Mouse (Mus musculus) hindbrain, embryonic 11.5 days (tissue): ENCODE results near the gene Gatad2a. TPM values are rescaled to one million over a fixed set of nuclear protein-coding genes. Genes with fewer than 3 reads are reported as not detected.
"Not testable (repeated sequence)": the region's sequence is repeated elsewhere in the genome, so short reads cannot be mapped to it uniquely, and the experiment has no call there.

Experiments used
- ATAC-seq: fragments of 200-750 bp; cut with Nextera tagmentation; 2 replicates; pipeline ENCODE4 v1.8.0; 2017; ENCODE audit warnings: mild to moderate bottlenecking, moderate TSS enrichment, moderate library complexity; ENCODE audit not compliant: low FRiP score
- DNase-seq: peaks from one replicate; pipeline ENCODE4 v3.0.0-alpha.2; 2015; ENCODE audit warnings: low spot score
- H3K27ac ChIP-seq: fragments of 300-500 bp; sonication (generic); 2 replicates; pipeline ENCODE4 v1.5.1; 2014; ENCODE audit warnings: mild to moderate bottlenecking, low read depth, low read length
- H3K27me3 ChIP-seq: fragments of 300-500 bp; sonication (generic); 2 replicates; pipeline ENCODE4 v1.6.1; 2014; ENCODE audit warnings: mild to moderate bottlenecking, low read length, moderate library complexity, mixed read lengths; ENCODE audit not compliant: control insufficient read depth, insufficient read depth
- H3K36me3 ChIP-seq: fragments of 300-500 bp; sonication (generic); 2 replicates; pipeline ENCODE4 v1.6.1; 2014; ENCODE audit warnings: mild to moderate bottlenecking, low read length, moderate library complexity, mixed read lengths; ENCODE audit not compliant: control insufficient read depth, insufficient read depth
- H3K4me1 ChIP-seq: fragments of 300-500 bp; sonication (generic); replicated peaks from 2 replicates; pipeline ENCODE4 v1.6.1; 2014; ENCODE audit warnings: low read length, mixed read lengths; ENCODE audit not compliant: control insufficient read depth, insufficient read depth
- H3K4me2 ChIP-seq: fragments of 300-500 bp; sonication (generic); replicated peaks from 2 replicates; pipeline ENCODE4 v1.6.1; 2014; ENCODE audit warnings: mild to moderate bottlenecking, low read depth, low read length
- H3K4me3 ChIP-seq: fragments of 300-500 bp; sonication (generic); 2 replicates; pipeline ENCODE4 v1.5.1; 2014; ENCODE audit warnings: low read depth, low read length
- H3K9ac ChIP-seq: fragments of 300-500 bp; sonication (generic); 2 replicates; pipeline ENCODE4 v1.6.1; 2014; ENCODE audit warnings: low read depth, low read length
- H3K9me3 ChIP-seq: fragments of 300-500 bp; sonication (generic); 2 replicates; pipeline ENCODE4 v1.6.1; 2016; ENCODE audit warnings: low read length; ENCODE audit not compliant: control insufficient read depth
- WGBS: fragments of 180-500 bp; shearing (Covaris S2); extraction: QIAGEN DNeasy Blood & Tissue Kit; methylation state at CpG from one replicate; pipeline ENCODE4 v1.1.7; 2014; 5-methylcytosine and 5-hydroxymethylcytosine counted together
- polyA plus RNA-seq: library from polyadenylated mRNA; unstranded; fragments of >200 nt; fragmentation: Nextera tagmentation; extraction: Ambion mirVana; gene quantifications from 2 replicates; pipeline ENCODE4 v1.2.1, GENCODE M21; 2014

Gatad2a gene
- polyA plus RNA-seq, 1 experiment from 2014 or later = 48.8 TPM

- no peaks in the 10 kb centered on the region for H3K36me3 ChIP-seq
- H3K9ac ChIP-seq = no peak overlapping the region
- H3K4me2 ChIP-seq = no peak overlapping the region
- H3K9me3 ChIP-seq = no peaks in the 10 kb centered on the region
- H3K27ac ChIP-seq = no peak overlapping the region
- H3K27me3 ChIP-seq = no peaks in the 10 kb centered on the region
- WGBS = 87% methylated on average over 2 of the region's 2 CpGs
- no peak for ATAC-seq
- H3K4me3 ChIP-seq = no peak overlapping the region
- no peaks in the 10 kb centered on the region for H3K4me1 ChIP-seq
- no peak for DNase-seq
Observed at GRCm38 (mm10) chr8:70000226-70000625, 4.0 kb upstream of the Gatad2a start.

- H3K4me3 ChIP-seq = no peak overlapping the region
- no peaks in the 10 kb centered on the region for H3K27me3 ChIP-seq
- no peak overlapping the region for H3K4me2 ChIP-seq
- no peak overlapping the region for H3K27ac ChIP-seq
- no peaks in the 10 kb centered on the region for H3K9me3 ChIP-seq
- DNase-seq (no peak), ATAC-seq (no peak)
- no peaks in the 10 kb centered on the region for H3K4me1 ChIP-seq
- H3K9ac ChIP-seq = no peak overlapping the region
- WGBS = 90% methylated on average over 4 of the region's 4 CpGs
- no peaks in the 10 kb centered on the region for H3K36me3 ChIP-seq
Observed at GRCm38 (mm10) chr8:69999236-69999635, 3.1 kb upstream of the Gatad2a start.

DNA sequence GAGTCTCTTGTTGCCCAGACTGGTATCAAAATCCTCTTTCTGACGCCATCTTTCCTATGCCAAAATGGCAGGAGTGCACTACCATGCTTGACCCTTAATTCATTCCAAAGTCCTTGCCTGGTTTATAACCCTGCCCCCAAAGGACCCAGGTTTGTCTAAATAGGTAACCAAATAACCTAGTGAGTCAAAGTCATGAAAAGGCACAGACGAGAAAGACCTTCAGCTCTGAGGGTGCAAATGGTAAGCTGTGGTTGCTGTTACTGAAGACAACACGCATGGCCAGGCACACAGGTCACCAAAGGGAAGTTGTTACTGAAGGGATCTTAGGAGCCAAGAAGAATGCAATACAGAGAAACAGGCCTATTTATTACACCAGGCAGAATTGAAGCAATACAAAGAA, 2.5 kb upstream of the Gatad2a start:
- 91% methylated on average over 3 of the region's 3 CpGs for WGBS
- no peaks in the 10 kb centered on the region for H3K27me3 ChIP-seq
- H3K4me2 ChIP-seq = no peak overlapping the region
- no peak for ATAC-seq
- no peaks in the 10 kb centered on the region for H3K36me3 ChIP-seq
- H3K4me1 ChIP-seq = no peaks in the 10 kb centered on the region
- H3K9ac ChIP-seq = no peak overlapping the region
- no peak for DNase-seq
- no peaks in the 10 kb centered on the region for H3K9me3 ChIP-seq
- H3K27ac ChIP-seq = no peak overlapping the region
- no peak overlapping the region for H3K4me3 ChIP-seq

DNA sequence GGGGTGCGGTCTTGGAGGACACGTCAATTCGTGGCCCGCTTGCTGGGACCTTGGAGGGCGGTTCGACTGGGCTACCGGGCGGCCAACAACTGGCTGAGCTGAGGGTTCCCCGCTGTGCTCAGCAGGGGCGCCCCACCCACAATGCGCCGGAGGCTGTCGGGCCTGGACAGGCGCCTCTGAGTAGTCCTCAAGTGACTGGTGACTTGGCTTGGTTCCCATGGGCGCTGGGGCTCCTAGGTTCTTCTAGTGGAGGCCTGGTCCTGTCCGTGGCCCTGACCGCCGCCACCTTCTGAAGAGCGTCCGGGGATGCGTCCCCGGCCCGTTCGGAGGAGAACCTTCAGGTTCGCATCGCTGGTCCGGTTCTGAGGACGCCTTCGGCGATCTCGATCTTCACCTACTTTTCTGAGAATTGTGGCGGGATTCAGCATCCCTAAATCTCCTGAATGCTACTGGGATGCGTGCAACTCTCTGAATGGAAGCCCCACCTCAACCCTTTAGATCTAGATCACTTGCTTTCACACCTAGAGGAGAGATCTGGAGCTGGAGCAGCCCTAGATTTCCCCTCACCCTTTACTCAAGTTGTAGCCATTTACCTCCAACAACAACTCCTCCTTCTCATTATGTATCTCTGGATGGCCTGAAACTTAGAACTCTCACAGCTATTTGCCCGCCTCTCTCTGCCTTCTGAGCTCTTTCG, 553 bp upstream of the Gatad2a start:
- DNase-seq = no peak
- WGBS = 3% methylated on average over 35 of the region's 35 CpGs
- Histone ChIP-seq H3K4me2 (peak overlapping the region; percentile 93), H3K27me3 (no peaks in the 10 kb centered on the region), H3K27ac (no peak overlapping the region), H3K4me3 (peak overlapping the region; percentile 52), H3K9ac (peak overlapping the region; percentile 63), H3K36me3 (no peaks in the 10 kb centered on the region), H3K9me3 (no peaks in the 10 kb centered on the region), H3K4me1 (no peaks in the 10 kb centered on the region)
- ATAC-seq = no peak

DNA sequence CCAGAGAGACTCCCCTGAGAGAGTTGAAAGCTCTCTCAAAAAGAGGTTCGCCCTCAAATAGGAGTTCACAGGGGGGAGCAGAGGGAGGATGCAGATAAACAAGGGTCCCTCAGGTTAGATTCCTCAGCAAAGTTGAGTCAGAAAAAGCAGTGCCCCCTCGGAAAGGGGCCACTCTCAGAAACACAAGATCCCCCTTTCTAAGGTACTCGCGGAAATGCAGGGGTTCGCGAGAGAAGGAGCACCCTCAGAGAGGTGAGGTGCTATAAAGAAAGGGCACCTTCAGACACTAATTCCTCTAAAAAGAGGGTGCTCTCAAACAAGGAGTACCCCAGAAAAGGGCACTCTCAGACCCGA, 785 bp downstream of the Gatad2a start:
- ATAC-seq (no peak), DNase-seq (no peak)
- Histone ChIP-seq H3K9me3 (no peaks in the 10 kb centered on the region), H3K9ac (peak overlapping the region; percentile 79), H3K4me2 (peak overlapping the region; percentile 78), H3K27me3 (no peaks in the 10 kb centered on the region), H3K4me3 (peak overlapping the region; percentile 93), H3K27ac (peak overlapping the region; percentile 85), H3K4me1 (no peaks in the 10 kb centered on the region), H3K36me3 (no peaks in the 10 kb centered on the region)
- 0% methylated on average over 7 of the region's 7 CpGs for WGBS

GRCm38 (mm10) chr8:69988936-69989335, 7.2 kb downstream of the Gatad2a start:
- not testable (repeated sequence) for H3K36me3 ChIP-seq, H3K9me3 ChIP-seq, H3K4me3 ChIP-seq, H3K4me1 ChIP-seq, H3K27ac ChIP-seq, DNase-seq, ATAC-seq, H3K4me2 ChIP-seq, H3K27me3 ChIP-seq, H3K9ac ChIP-seq
- 98% methylated on average over 6 of the region's 7 CpGs for WGBS

DNA sequence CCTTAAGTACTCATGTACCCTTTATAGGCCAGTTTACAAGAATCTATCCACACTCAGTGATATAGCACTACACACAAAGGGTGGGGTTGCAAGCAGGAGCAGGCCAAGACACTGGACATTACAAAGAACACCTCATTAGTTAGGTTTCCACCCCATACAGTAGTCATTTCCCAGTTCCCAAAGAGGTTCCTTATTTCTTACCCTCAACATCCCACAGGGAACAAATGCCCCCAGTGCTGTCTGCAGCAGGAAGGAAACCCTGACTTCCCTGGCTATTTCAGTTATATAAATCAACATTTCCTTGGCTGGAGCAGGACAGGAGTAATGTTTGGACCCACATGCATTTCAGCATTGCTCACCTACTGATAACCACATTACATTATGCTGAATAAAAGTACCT, 8.4 kb downstream of the Gatad2a start:
- DNase-seq (no peak), ATAC-seq (no peak)
- no peaks in the 10 kb centered on the region for H3K36me3 ChIP-seq
- no peak overlapping the region for H3K27ac ChIP-seq
- no peak overlapping the region for H3K9ac ChIP-seq
- no peaks in the 10 kb centered on the region for H3K4me1 ChIP-seq
- no peak overlapping the region for H3K4me2 ChIP-seq
- no peak overlapping the region for H3K4me3 ChIP-seq
- H3K9me3 ChIP-seq = no peaks in the 10 kb centered on the region
- no peaks in the 10 kb centered on the region for H3K27me3 ChIP-seq

GRCm38 (mm10) chr8:69984876-69985553, 11.2 kb downstream of the Gatad2a start:
- no peak for DNase-seq
- no peak overlapping the region for H3K27ac ChIP-seq
- ATAC-seq = no peak
- H3K9ac ChIP-seq = no peak overlapping the region
- H3K36me3 ChIP-seq = no peaks in the 10 kb centered on the region
- H3K4me2 ChIP-seq = no peak overlapping the region
- H3K4me3 ChIP-seq = no peak overlapping the region
- 88% methylated on average over 2 of the region's 2 CpGs for WGBS
- H3K9me3 ChIP-seq = no peaks in the 10 kb centered on the region
- no peaks in the 10 kb centered on the region for H3K27me3 ChIP-seq
- H3K4me1 ChIP-seq = no peaks in the 10 kb centered on the region

DNA sequence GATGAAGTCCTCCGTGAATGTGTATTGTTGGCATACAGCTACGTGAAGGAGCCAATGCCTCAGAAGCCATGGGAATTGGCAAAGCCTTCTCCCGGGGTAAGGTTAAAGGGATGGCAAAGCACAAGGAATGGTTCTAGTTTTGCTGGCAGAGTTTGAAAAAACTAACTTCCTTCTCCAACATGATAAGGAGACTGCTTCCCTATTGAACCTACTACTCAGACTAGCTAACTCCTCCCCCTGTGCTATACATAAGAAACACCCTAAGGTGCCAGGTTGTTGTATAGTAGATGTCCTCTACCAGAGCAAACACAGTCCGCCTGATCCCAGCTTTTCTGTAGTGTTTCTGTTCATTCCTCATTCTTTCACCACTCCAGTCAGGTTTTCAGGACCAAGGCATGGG, 17.7 kb downstream of the Gatad2a start:
- DNase-seq = no peak
- no peak for ATAC-seq
- Histone ChIP-seq H3K27ac (no peak overlapping the region), H3K36me3 (no peaks in the 10 kb centered on the region), H3K9me3 (no peaks in the 10 kb centered on the region), H3K4me2 (no peak overlapping the region), H3K4me1 (no peaks in the 10 kb centered on the region; the same call in 1 of the 2 replicates), H3K27me3 (no peaks in the 10 kb centered on the region), H3K4me3 (no peak overlapping the region), H3K9ac (no peak overlapping the region)
- 89% methylated on average over 4 of the region's 4 CpGs for WGBS
